Mouse (Mus musculus) midbrain, embryonic 14.5 days (tissue): Measurements from ENCODE around the gene Jph2. TPM values are rescaled to one million over a fixed set of nuclear protein-coding genes. Genes with fewer than 3 reads are reported as not detected.
A peak's percentile ranks its signal among the peaks of the same experiment; 100 is the strongest.
"Not testable (repeated sequence)": the region's sequence is repeated elsewhere in the genome, so short reads cannot be mapped to it uniquely, and the experiment has no call there.

ENCODE experiments used
- ATAC-seq: fragments of 200-750 bp; cut with Nextera tagmentation; 2 replicates; pipeline ENCODE4 v1.8.0; 2017; ENCODE audit warnings: moderate number of reproducible peaks, moderate library complexity; ENCODE audit not compliant: low FRiP score, low TSS enrichment
- DNase-seq: peaks from one replicate; pipeline ENCODE4 v3.0.0-alpha.2; 2015
- H3K27ac ChIP-seq: fragments of 300-500 bp; sonication (generic); replicated peaks from 2 replicates; pipeline ENCODE4 v1.5.1; 2014; ENCODE audit warnings: mild to moderate bottlenecking, low read depth, low read length, moderate library complexity
- H3K27me3 ChIP-seq: fragments of 300-500 bp; sonication (generic); 2 replicates; pipeline ENCODE4 v1.6.1; 2014; ENCODE audit warnings: low read length, control low read depth, mixed read lengths; ENCODE audit not compliant: control insufficient read depth, insufficient read depth
- H3K36me3 ChIP-seq: fragments of 300-500 bp; sonication (generic); 2 replicates; pipeline ENCODE4 v1.6.1; 2014; ENCODE audit warnings: low read length, control low read depth; ENCODE audit not compliant: control insufficient read depth, insufficient read depth
- H3K4me1 ChIP-seq: fragments of 300-500 bp; sonication (generic); 2 replicates; pipeline ENCODE4 v1.6.1; 2014; ENCODE audit warnings: mild to moderate bottlenecking, antibody characterized with exemption, low read length, control low read depth; ENCODE audit not compliant: control insufficient read depth, insufficient read depth
- H3K4me2 ChIP-seq: fragments of 300-500 bp; sonication (generic); 2 replicates; pipeline ENCODE4 v1.6.1; 2014; ENCODE audit warnings: mild to moderate bottlenecking, low read length, moderate library complexity
- H3K4me3 ChIP-seq: fragments of 300-500 bp; sonication (generic); replicated peaks from 2 replicates; pipeline ENCODE4 v1.5.1; 2014; ENCODE audit warnings: low read depth, low read length
- H3K9ac ChIP-seq: fragments of 300-500 bp; sonication (generic); replicated peaks from 2 replicates; pipeline ENCODE4 v1.6.1; 2014; ENCODE audit warnings: mild to moderate bottlenecking, low read length, moderate library complexity
- H3K9me3 ChIP-seq: fragments of 300-500 bp; sonication (generic); 2 replicates; pipeline ENCODE4 v1.6.1; 2016; ENCODE audit warnings: low read length, control low read depth, mixed read lengths; ENCODE audit not compliant: control insufficient read depth
- WGBS: fragments of 180-500 bp; shearing (Covaris S2); extraction: QIAGEN DNeasy Blood & Tissue Kit; methylation state at CpG from one replicate; pipeline ENCODE4 v1.1.7; 2014; 5-methylcytosine and 5-hydroxymethylcytosine counted together
- polyA plus RNA-seq: library from polyadenylated mRNA; unstranded; fragments of >200 nt; fragmentation: Nextera tagmentation; extraction: Ambion mirVana; gene quantifications from 2 replicates; pipeline ENCODE4 v1.2.1, GENCODE M21; 2014

Gene Jph2
- polyA plus RNA-seq, 1 experiment from 2014 or later: 0.37 TPM

DNA sequence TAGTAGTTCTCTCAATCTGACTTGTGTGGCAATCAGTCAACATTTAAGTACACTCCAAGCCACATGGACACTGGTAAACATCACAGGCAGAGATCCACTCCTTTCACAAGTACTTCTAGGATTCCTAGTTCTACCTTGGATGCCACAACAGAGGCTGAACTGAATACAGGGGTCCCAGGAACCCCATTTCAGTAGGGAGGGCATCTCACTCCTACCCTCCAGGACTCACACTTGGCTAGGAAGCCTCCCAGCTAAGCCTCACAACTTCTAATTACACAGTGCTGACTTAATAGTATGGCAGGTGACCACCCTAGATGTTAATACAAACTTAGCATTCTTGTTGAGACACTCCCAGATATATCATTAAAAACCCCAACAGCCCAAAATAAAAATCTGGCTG is 20.0 kb upstream of the Jph2 start:
- peak overlapping the region; percentile 92 for H3K4me2 ChIP-seq

DNA sequence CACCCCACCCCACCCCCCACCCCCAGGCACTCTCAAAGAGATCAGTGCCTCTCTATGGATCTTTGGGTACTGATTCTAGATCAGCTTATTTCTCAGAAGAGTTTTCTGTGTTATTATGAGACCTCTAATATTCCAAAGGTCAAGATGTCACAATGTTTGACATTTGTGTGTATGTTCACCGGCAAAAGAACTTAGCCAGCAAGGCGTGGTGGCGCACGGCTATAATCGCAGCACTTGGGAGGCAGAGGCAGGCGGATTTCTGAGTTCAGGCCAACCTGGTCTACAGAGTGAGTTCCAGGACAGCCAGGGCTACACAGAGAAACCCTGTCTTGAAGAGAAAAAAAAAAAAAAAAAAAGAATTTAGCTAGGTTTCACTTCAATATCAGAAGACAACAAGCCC is 19.2 kb upstream of the Jph2 start:
- Histone ChIP-seq H3K9me3 (no peaks in the 10 kb centered on the region), H3K4me2 (no peak overlapping the region), H3K4me1 (peaks cover 26% of the 10 kb centered on the region), H3K27me3 (no peaks in the 10 kb centered on the region), H3K9ac (no peak overlapping the region), H3K27ac (no peak overlapping the region), H3K4me3 (no peak overlapping the region), H3K36me3 (peaks cover 27% of the 10 kb centered on the region)
- no peak for ATAC-seq
- WGBS: 93% methylated on average over 6 of the region's 6 CpGs
- no peak for DNase-seq

More for the DNA sequence above, 20.0 kb upstream of the Jph2 start:
- no peaks in the 10 kb centered on the region for H3K9me3 ChIP-seq
- DNase-seq: no peak
- peaks cover 26% of the 10 kb centered on the region for H3K4me1 ChIP-seq
- peak overlapping the region; percentile 81 for H3K4me3 ChIP-seq
- no peak for ATAC-seq
- no peak overlapping the region for H3K9ac ChIP-seq
- H3K27me3 ChIP-seq: no peaks in the 10 kb centered on the region
- H3K36me3 ChIP-seq: peaks cover 24% of the 10 kb centered on the region
- H3K27ac ChIP-seq: no peak overlapping the region

DNA sequence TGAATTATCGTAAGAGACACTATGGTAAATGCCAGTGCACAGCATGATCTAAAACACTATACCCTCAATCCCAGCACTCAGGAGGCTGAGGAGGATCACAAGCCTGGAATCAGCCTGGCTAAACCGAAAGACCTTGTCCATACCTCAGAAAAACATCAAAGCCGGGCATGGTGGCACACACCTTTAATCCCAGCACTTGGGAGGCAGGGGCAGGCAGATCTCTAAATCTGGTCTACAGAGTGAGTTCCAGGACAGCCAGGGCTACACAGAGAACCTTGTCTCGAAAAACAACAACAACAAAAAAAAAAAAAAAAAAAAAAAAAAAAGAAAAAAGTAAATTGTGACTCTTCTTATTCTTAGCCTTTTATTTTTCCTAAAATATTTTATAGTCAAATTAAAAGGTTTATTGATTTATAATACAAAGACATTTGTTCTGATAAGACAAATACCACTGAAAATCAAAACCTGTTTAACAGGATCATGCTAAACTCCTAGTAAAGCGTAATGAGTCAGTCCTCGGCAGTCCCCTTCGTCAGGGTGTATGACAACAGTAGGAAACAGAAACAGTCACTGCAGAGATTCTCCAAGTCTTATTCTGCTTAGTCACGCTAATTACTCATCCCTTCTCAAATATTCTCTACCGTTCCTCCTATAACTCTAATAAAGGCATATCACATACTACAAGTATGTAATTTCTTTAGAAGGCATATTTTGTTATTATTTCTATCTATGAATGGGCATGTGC is 15.2 kb upstream of the Jph2 start:
- ATAC-seq (no peak), DNase-seq (no peak)
- H3K4me1 ChIP-seq: peaks cover 7% of the 10 kb centered on the region
- peaks cover 64% of the 10 kb centered on the region for H3K36me3 ChIP-seq
- 94% methylated on average over 9 of the region's 9 CpGs for WGBS
- no peak overlapping the region for H3K27ac ChIP-seq
- no peak overlapping the region for H3K9ac ChIP-seq
- no peak overlapping the region for H3K4me2 ChIP-seq
- H3K27me3 ChIP-seq: no peaks in the 10 kb centered on the region
- H3K4me3 ChIP-seq: no peak overlapping the region
- no peaks in the 10 kb centered on the region for H3K9me3 ChIP-seq

GRCm38 (mm10) chr2:163412419-163412818 is 14.6 kb upstream of the Jph2 start:
- H3K4me2 ChIP-seq: no peak overlapping the region
- no peaks in the 10 kb centered on the region for H3K9me3 ChIP-seq
- ATAC-seq (no peak), DNase-seq (no peak)
- 95% methylated on average over 4 of the region's 4 CpGs for WGBS
- H3K4me3 ChIP-seq: no peak overlapping the region
- no peaks in the 10 kb centered on the region for H3K27me3 ChIP-seq
- peaks cover 67% of the 10 kb centered on the region for H3K36me3 ChIP-seq
- no peak overlapping the region for H3K9ac ChIP-seq
- H3K4me1 ChIP-seq: 0 out of 2 replicates have a peak, but pooled peaks cover under 1% of the 10 kb centered on the region
- no peak overlapping the region for H3K27ac ChIP-seq

GRCm38 (mm10) chr2:163411840-163412239 is 14.0 kb upstream of the Jph2 start:
- 97% methylated on average over 4 of the region's 4 CpGs for WGBS
- H3K27me3 ChIP-seq: no peaks in the 10 kb centered on the region
- no peak overlapping the region for H3K9ac ChIP-seq
- H3K4me3 ChIP-seq: no peak overlapping the region
- DNase-seq (no peak), ATAC-seq (no peak)
- H3K27ac ChIP-seq: no peak overlapping the region
- no peaks in the 10 kb centered on the region for H3K9me3 ChIP-seq
- no peak overlapping the region for H3K4me2 ChIP-seq
- no peaks in the 10 kb centered on the region for H3K4me1 ChIP-seq
- peaks cover 73% of the 10 kb centered on the region for H3K36me3 ChIP-seq

- not testable (repeated sequence) for ATAC-seq, H3K9me3 ChIP-seq, DNase-seq, H3K27me3 ChIP-seq, H3K4me3 ChIP-seq, H3K9ac ChIP-seq, H3K4me2 ChIP-seq, H3K4me1 ChIP-seq, H3K27ac ChIP-seq
- 93% methylated on average over 3 of the region's 3 CpGs for WGBS
- H3K36me3 ChIP-seq: peaks cover 73% of the 10 kb centered on the region
These were observed 13.6 kb upstream of the Jph2 start for GRCm38 (mm10) chr2:163411344-163411743.

DNA sequence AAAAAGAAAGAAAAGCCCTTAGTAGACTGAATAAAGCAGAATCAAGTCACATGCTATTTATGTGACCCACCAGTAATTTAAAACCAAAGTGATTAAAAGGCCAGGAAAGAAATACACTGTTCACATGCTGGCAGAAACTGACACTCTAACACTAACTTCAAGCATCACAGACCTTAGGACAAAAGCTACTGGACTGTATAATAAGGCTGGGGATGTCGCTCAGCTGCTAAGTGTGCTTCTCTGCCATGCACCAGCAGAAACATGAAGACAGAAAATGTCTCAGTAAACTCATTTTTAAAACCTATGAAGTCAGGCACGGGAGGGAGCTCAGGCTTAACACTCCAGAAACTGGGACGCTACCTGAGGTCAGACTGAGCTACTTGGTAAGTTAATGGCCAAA is 12.4 kb upstream of the Jph2 start:
- no peak for DNase-seq
- no peak for ATAC-seq
- Histone ChIP-seq H3K9me3 (no peaks in the 10 kb centered on the region), H3K36me3 (peaks cover 76% of the 10 kb centered on the region), H3K9ac (no peak overlapping the region), H3K4me3 (no peak overlapping the region), H3K4me1 (no peaks in the 10 kb centered on the region), H3K4me2 (no peak overlapping the region), H3K27me3 (no peaks in the 10 kb centered on the region), H3K27ac (no peak overlapping the region)
- WGBS: 93% methylated on average over 3 of the region's 3 CpGs

- ATAC-seq (no peak), DNase-seq (no peak)
- Histone ChIP-seq H3K27ac (no peak overlapping the region), H3K4me3 (no peak overlapping the region), H3K4me2 (no peak overlapping the region), H3K4me1 (no peaks in the 10 kb centered on the region), H3K27me3 (no peaks in the 10 kb centered on the region), H3K36me3 (peaks cover 33% of the 10 kb centered on the region), H3K9ac (no peak overlapping the region), H3K9me3 (no peaks in the 10 kb centered on the region)
- WGBS: 90% methylated on average over 8 of the region's 8 CpGs
These were observed 6.4 kb upstream of the Jph2 start for GRCm38 (mm10) chr2:163404037-163404815.

GRCm38 (mm10) chr2:163401221-163401620 is 3.4 kb upstream of the Jph2 start:
- Histone ChIP-seq H3K4me1 (no peaks in the 10 kb centered on the region), H3K9ac (no peak overlapping the region), H3K9me3 (no peaks in the 10 kb centered on the region), H3K4me3 (no peak overlapping the region), H3K36me3 (peaks cover 12% of the 10 kb centered on the region), H3K4me2 (no peak overlapping the region), H3K27me3 (no peaks in the 10 kb centered on the region), H3K27ac (no peak overlapping the region)
- no peak for ATAC-seq
- DNase-seq: peak; percentile 94
- WGBS: 13% methylated on average over 8 of the region's 8 CpGs
